Mouse (Mus musculus) CH12.LX (cell line): ENCODE measurements around the gene Nup35. TPM values are rescaled to one million over a fixed set of nuclear protein-coding genes. Genes with fewer than 3 reads are reported as not detected.
A peak's percentile ranks its signal among the peaks of the same experiment; 100 is the strongest.

ENCODE experiments used
- DNase-seq: peaks from one replicate; pipeline ENCODE4 v3.0.0-alpha.2; 2013; ENCODE audit errors: extremely low read depth
- H3K27ac ChIP-seq: 2 replicates; pipeline ENCODE4 v1.5.1; 2012; ENCODE audit warnings: low read depth, mild to moderate bottlenecking, control low read depth, moderate library complexity; ENCODE audit not compliant: insufficient read depth
- H3K27me3 ChIP-seq: replicated peaks from 2 replicates; pipeline ENCODE3; 2012; ENCODE audit warnings: inconsistent platforms
- H3K36me3 ChIP-seq, 2 experiments: replicated peaks in 1 of 2; 2 replicates each; pipeline versions ENCODE3 to v1.6.1; 2012; ENCODE audit warnings: inconsistent platforms in 1 of 2, low read length in 1 of 2, mild to moderate bottlenecking in 1 of 2, mixed read lengths in 1 of 2, moderate library complexity in 1 of 2; ENCODE audit not compliant: control insufficient read depth in 1 of 2, insufficient read depth in 1 of 2
- H3K4me1 ChIP-seq, 2 experiments: 2 replicates each; pipeline ENCODE4 v1.6.1; 2012; ENCODE audit warnings: inconsistent platforms in 1 of 2, moderate library complexity in 1 of 2; ENCODE audit not compliant: insufficient read depth in 2 of 2, control insufficient read depth in 1 of 2
- H3K4me2 ChIP-seq: 2 replicates; pipeline ENCODE4 v1.6.1; 2012; ENCODE audit warnings: low read depth, mild to moderate bottlenecking, control low read depth; ENCODE audit not compliant: poor library complexity, insufficient read depth, severe bottlenecking
- H3K4me3 ChIP-seq, 3 experiments: fragments of 150-350 bp in 1 of 3; sonication (generic) in 1 of 3; replicated peaks in 1 of 3; 2 replicates each; pipeline versions ENCODE3 to v1.5.1; 2011 to 2012; ENCODE audit warnings: low read depth in 2 of 3, low read length in 2 of 3, mild to moderate bottlenecking in 2 of 3, moderate library complexity in 2 of 3, control low read depth in 1 of 3, improper control_type of control experiment in 1 of 3, inconsistent platforms in 1 of 3, mixed read lengths in 1 of 3; ENCODE audit not compliant: poor library complexity in 1 of 3
- H3K79me2 ChIP-seq: replicated peaks from 2 replicates; pipeline ENCODE4 v1.6.1; 2012; ENCODE audit warnings: mild to moderate bottlenecking, moderate library complexity; ENCODE audit not compliant: control insufficient read depth, poor library complexity, insufficient read depth, severe bottlenecking; ENCODE audit errors: extremely low read depth
- H3K9ac ChIP-seq: 2 replicates; pipeline ENCODE4 v1.6.1; 2012; ENCODE audit warnings: low read depth, mild to moderate bottlenecking, control low read depth, moderate library complexity; ENCODE audit not compliant: insufficient read depth
- H3K9me3 ChIP-seq: replicated peaks from 2 replicates; pipeline ENCODE3; 2012; ENCODE audit warnings: low read length, inconsistent platforms, mixed read lengths
- CHD1 ChIP-seq: IDR thresholded peaks from 2 replicates; pipeline ENCODE4 v1.6.1; 2012; ENCODE audit warnings: low read depth, low read length, improper control_type of control experiment, inconsistent platforms
- E2F4 ChIP-seq: IDR thresholded peaks from 2 replicates; pipeline ENCODE4 v1.6.1; 2011; ENCODE audit warnings: low read depth, low read length, improper control_type of control experiment; ENCODE audit not compliant: insufficient replicate concordance
- ELF1 ChIP-seq: IDR thresholded peaks from 2 replicates; pipeline ENCODE4 v1.6.1; 2014; ENCODE audit warnings: low read depth, mild to moderate bottlenecking, inconsistent platforms, low read length, improper control_type of control experiment
- ETS1 ChIP-seq: conservative IDR thresholded peaks from 2 replicates; pipeline ENCODE4 v1.6.1; 2012; ENCODE audit warnings: low read depth, mild to moderate bottlenecking, inconsistent platforms, low read length, improper control_type of control experiment, moderate library complexity
- GABPA ChIP-seq: IDR thresholded peaks from 2 replicates; pipeline ENCODE4 v1.6.1; 2012; ENCODE audit warnings: low read depth, low read length, improper control_type of control experiment, inconsistent platforms; ENCODE audit not compliant: insufficient replicate concordance
- HCFC1 ChIP-seq: IDR thresholded peaks from 2 replicates; pipeline ENCODE4 v1.6.1; 2012; ENCODE audit warnings: low read depth, mild to moderate bottlenecking, inconsistent platforms, low read length, improper control_type of control experiment
- IRF4 ChIP-seq: IDR thresholded peaks from 2 replicates; pipeline ENCODE4 v1.6.1; 2014; ENCODE audit warnings: low read depth, mild to moderate bottlenecking, inconsistent platforms, low read length, improper control_type of control experiment
- JUN ChIP-seq: IDR thresholded peaks from 2 replicates; pipeline ENCODE4 v1.6.1; 2011; ENCODE audit warnings: low read depth, mild to moderate bottlenecking, low read length, improper control_type of control experiment, moderate library complexity; ENCODE audit not compliant: insufficient read depth
- KAT2A ChIP-seq: IDR thresholded peaks from 2 replicates; pipeline ENCODE4 v1.6.1; 2012; ENCODE audit warnings: low read length, improper control_type of control experiment, inconsistent platforms; ENCODE audit not compliant: insufficient replicate concordance
- MAZ ChIP-seq: IDR thresholded peaks from 2 replicates; pipeline ENCODE4 v1.6.1; 2012; ENCODE audit warnings: low read depth, mild to moderate bottlenecking, inconsistent platforms, low read length, improper control_type of control experiment, moderate library complexity
- MEF2A ChIP-seq: IDR thresholded peaks from 2 replicates; pipeline ENCODE4 v1.6.1; 2014; ENCODE audit warnings: low read depth, mild to moderate bottlenecking, inconsistent platforms, low read length, improper control_type of control experiment, borderline replicate concordance
- MYC ChIP-seq: IDR thresholded peaks from 2 replicates; pipeline ENCODE4 v1.6.1; 2011; ENCODE audit warnings: low read depth, mild to moderate bottlenecking, improper control_type of control experiment, low read length
- NELFE ChIP-seq: IDR thresholded peaks from 2 replicates; pipeline ENCODE4 v1.6.1; 2011; ENCODE audit warnings: low read depth, low read length, improper control_type of control experiment
- PAX5 ChIP-seq: IDR thresholded peaks from 2 replicates; pipeline ENCODE4 v1.6.1; 2012; ENCODE audit warnings: low read length, inconsistent platforms, mixed read lengths
- POLR2AphosphoS2 ChIP-seq: IDR thresholded peaks from 2 replicates; pipeline ENCODE4 v1.6.1; 2011; ENCODE audit warnings: low read depth, low read length, improper control_type of control experiment
- SIN3A ChIP-seq: IDR thresholded peaks from 2 replicates; pipeline ENCODE4 v1.6.1; 2012; ENCODE audit warnings: low read length, improper control_type of control experiment, inconsistent platforms
- TBP ChIP-seq: conservative IDR thresholded peaks from 2 replicates; pipeline ENCODE4 v1.6.1; 2011; ENCODE audit warnings: low read depth, low read length, improper control_type of control experiment
- TCF12 ChIP-seq: IDR thresholded peaks from 2 replicates; pipeline ENCODE4 v1.6.1; 2014; ENCODE audit warnings: low read depth, mild to moderate bottlenecking, inconsistent platforms, low read length, improper control_type of control experiment
- UBTF ChIP-seq: IDR thresholded peaks from 2 replicates; pipeline ENCODE4 v1.6.1; 2012; ENCODE audit warnings: low read depth, mild to moderate bottlenecking, inconsistent platforms, low read length, improper control_type of control experiment, moderate library complexity
- USF1 ChIP-seq: IDR thresholded peaks from 2 replicates; pipeline ENCODE4 v1.6.1; 2014; ENCODE audit warnings: low read depth, mild to moderate bottlenecking, inconsistent platforms, low read length, improper control_type of control experiment
- USF2 ChIP-seq: conservative IDR thresholded peaks from 2 replicates; pipeline ENCODE4 v1.6.1; 2011; ENCODE audit warnings: low read depth, low read length, improper control_type of control experiment
- ZC3H11A ChIP-seq: IDR thresholded peaks from 2 replicates; pipeline ENCODE4 v1.6.1; 2012; ENCODE audit warnings: low read depth, mild to moderate bottlenecking, inconsistent platforms, low read length, improper control_type of control experiment
- ZMIZ1 ChIP-seq: IDR thresholded peaks from 2 replicates; pipeline ENCODE4 v1.6.1; 2012; ENCODE audit warnings: low read depth, mild to moderate bottlenecking, inconsistent platforms, low read length, improper control_type of control experiment
- dilution Hi-C: fragments of 300-500 bp; cut with MboI; formaldehyde crosslinking; loops from 2 replicates; pipeline ENCODE4 v1.14.3; 2020; ENCODE audit warnings: low sequenced_read_pairs; ENCODE audit not compliant: extremely low pct_unique_long_range_greater_than_20kb, extremely low pct_ligation_motif_present
- in situ Hi-C: fragments of 300-500 bp; cut with MboI; formaldehyde crosslinking; loops from 3 replicates; pipeline ENCODE4 v1.14.3; 2019; ENCODE audit warnings: low sequenced_read_pairs, low pct_ligation_motif_present, low pct_unique_long_range_greater_than_20kb, mixed read lengths
- polyA plus RNA-seq: library from polyadenylated mRNA; unstranded; fragments of >175 nt; gene quantifications from 2 replicates; pipeline ENCODE4 v1.2.1, GENCODE M21; 2012; ENCODE audit warnings: low read depth; ENCODE audit not compliant: insufficient read length
- total RNA-seq, 2 experiments: library from RNA; depleted of rRNA; stranded (reverse); fragments of 300-350 nt in 1 of 2; fragments of >200 nt in 1 of 2; gene quantifications; 2 replicates each; pipeline ENCODE4 v1.2.3; 2012 to 2014

Nup35 gene
- total and polyA plus RNA-seq, 3 experiments = 37.9 to 161 (median 53.2) TPM

DNA sequence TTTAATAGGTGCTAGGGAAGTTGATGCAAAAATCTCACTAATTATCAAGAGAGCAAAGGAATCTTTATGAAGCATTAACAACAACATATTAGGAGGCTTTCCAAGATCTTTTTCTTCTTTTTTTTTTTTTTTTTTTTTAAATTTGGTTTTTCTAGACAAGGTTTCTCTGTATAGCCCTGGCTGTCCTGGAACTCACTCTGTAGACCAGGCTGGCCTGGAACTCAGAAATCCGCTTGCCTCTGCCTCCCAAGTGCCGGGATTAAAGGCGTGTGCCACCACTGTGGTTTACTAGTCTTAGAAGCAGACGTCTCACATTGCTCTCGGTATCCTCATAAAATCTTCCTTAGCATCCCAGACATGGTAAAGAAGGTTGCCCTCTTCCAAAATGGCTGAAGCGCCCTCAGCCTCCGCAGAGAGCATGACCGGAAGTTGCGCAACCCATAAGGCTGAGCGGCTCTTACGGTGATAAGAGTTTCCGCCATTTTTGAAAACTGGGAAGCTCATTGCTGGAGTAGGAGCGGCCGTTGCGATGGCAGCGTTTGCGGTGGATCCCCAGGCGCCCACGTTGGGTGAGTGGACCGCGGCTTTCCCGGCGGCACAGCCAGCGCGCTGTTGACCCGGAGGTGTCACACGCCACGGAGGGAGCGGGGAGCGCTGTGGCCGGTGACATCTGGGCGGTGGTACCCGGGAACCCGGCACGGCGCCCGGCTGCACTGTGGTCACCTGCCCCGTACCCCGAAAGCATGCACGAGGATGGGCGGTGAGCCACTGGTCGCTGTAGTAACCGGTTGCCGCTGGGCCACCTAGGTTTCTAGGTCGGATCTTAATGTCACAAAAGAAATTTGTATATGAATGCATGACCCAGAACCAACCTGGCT lies 21.6 kb downstream of the Nup35 start (continued):
- TF ChIP-seq MYC (no peak), CHD1 (no peak), ELF1 (peak; percentile 87), SIN3A (peak; percentile 84), IRF4 (peak; percentile 10; the same call in 1 of the 2 replicates), KAT2A (peak; percentile 91; the same call in 1 of the 2 replicates), ETS1 (no peak), TCF12 (peak; percentile 64), JUN (no peak), ZMIZ1 (no peak; the same call in 1 of the 2 replicates), NELFE (peak; percentile 62), E2F4 (no peak), USF2 (no peak), GABPA (peak; percentile 37; the same call in 1 of the 2 replicates), ZC3H11A (no peak)

DNA sequence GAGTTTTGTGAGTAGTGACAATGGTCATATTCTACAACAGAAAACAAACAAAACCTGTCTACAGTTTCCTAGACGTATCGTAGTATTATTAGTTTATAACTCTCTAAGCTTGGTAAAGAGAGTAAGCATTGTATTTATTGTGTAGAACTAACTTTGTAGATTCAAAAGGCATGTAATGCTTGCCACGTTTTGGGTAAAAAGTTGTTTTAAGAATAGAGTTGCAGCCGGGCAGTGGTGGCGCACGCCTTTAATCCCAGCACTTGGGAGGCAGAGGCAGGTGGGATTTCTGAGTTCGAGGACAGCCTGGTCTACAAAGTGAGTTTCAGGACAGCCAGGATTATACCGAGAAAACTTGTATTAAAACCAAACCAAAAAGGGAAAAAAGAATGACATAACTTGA lies 22.4 kb downstream of the Nup35 start:
- H3K27me3 ChIP-seq = no peaks in the 10 kb centered on the region
- in situ Hi-C loops (loop anchor here (25.0 kb wide), 1 partner anchor 302 kb away; no protein-coding TSS in a partner anchor), dilution Hi-C loops (no loop called here)
- H3K4me1 ChIP-seq = peaks cover 3 to 16% of the 10 kb centered on the region in 2 experiments; a peak in 3 of 4 replicates
- H3K9me3 ChIP-seq = no peaks in the 10 kb centered on the region
- peak overlapping the region; percentile 94 to 97 (median 95) for H3K4me3 ChIP-seq
- H3K9ac ChIP-seq = peak overlapping the region; percentile 97
- peaks cover 8 to 23% of the 10 kb centered on the region in 2 experiments for H3K36me3 ChIP-seq
- no peak for TF ChIP-seq KAT2A
- 0 out of 2 replicates have a peak, but pooled peaks have one; percentile 19 for TF ChIP-seq MYC
- no peak for TF ChIP-seq POLR2AphosphoS2
- TF ChIP-seq TBP = peak; percentile 87
- TF ChIP-seq UBTF = no peak
- TF ChIP-seq MAZ = no peak
- TF ChIP-seq PAX5 = no peak
- TF ChIP-seq MEF2A = no peak
- no peak for TF ChIP-seq HCFC1
- no peak for TF ChIP-seq USF1
- no peak for TF ChIP-seq USF2
- DNase-seq = peak; percentile 15
- H3K27ac ChIP-seq = no peak overlapping the region
- peak overlapping the region; percentile 53; the same call in 1 of the 2 replicates for H3K4me2 ChIP-seq
- peaks cover 25% of the 10 kb centered on the region for H3K79me2 ChIP-seq
